Mouse (Mus musculus): Measurements from ENCODE around the gene Nr2c2. TPM values are rescaled to one million over a fixed set of nuclear protein-coding genes. Genes with fewer than 3 reads are reported as not detected.

Nr2c2 gene
- polyA plus RNA-seq, 1 experiment from 2014 or later = 4.9 TPM

DNA sequence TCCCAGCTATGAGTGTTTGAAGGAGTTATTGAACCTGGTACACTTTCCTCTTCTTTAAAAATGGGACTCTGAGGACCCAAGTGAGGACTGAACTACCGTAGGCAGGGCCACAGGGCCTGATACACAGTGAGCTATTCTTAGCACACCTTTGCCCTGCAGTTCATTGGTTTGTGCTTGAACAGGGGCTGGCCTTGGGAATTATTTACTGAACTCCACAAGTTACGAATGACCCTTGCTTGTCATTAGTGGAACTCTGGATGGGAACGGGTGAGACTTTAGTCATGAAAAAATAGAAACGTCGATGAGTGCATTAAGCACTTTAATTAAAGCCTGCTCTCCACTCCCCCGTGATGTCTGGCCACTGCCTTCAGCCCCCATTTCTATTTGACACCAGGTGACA is 130.4 kb downstream of the Nr2c2 start:
- Histone ChIP-seq H3K27ac (ENCODE audit: low read depth) (peak overlapping the region; percentile 30; the same call in 1 of the 2 replicates), H3K9ac (replicated peaks) (no peak overlapping the region), H3K9me3 (ENCODE audit: low read length) (no peaks in the 10 kb centered on the region), H3K4me2 (ENCODE audit: low read depth, low read length) (no peak overlapping the region), H3K27me3 (ENCODE audit: insufficient read depth, low read length) (no peaks in the 10 kb centered on the region), H3K4me1 (ENCODE audit: insufficient read depth) (peaks cover 4% of the 10 kb centered on the region), H3K36me3 (replicated peaks; ENCODE audit: insufficient read depth, low read length) (no peaks in the 10 kb centered on the region), H3K4me3 (ENCODE audit: low read depth, low read length) (no peak overlapping the region)
- DNase-seq (no peak), ATAC-seq (peak; percentile 84)
- 50% methylated on average over 6 of the region's 6 CpGs for WGBS (ENCODE audit: insufficient replicate concordance)
- TF ChIP-seq CTCF (IDR thresholded peaks at IDR 0.05; ENCODE audit: low read depth) (no peak), EP300 (IDR thresholded peaks at IDR 0.05; ENCODE audit: low read depth) (no peak)

DNA sequence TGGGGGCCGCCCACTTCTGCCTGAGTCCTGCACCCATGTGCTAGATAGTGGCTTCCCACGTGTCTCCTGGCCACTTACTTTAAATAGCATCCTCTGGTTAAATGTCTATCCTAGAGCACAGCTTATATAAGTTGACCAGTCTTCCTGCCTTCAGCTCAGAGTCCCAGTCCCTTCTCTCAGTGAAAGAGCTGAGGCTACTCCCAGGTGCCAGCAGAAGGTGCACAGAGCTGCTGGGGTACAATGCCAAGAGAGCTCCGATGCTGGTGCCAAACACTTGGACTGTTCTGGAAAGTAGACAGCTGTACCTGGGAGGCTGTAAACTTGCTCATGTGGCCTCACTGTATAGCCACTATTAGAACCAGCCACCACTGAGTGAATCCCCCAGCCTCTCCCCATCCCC is 130.8 kb downstream of the Nr2c2 start:
- no peak overlapping the region for H3K9ac ChIP-seq (replicated peaks)
- H3K4me3 ChIP-seq (ENCODE audit: low read depth, low read length) = no peak overlapping the region
- peaks cover 4% of the 10 kb centered on the region for H3K4me1 ChIP-seq (ENCODE audit: insufficient read depth)
- H3K9me3 ChIP-seq (ENCODE audit: low read length) = no peaks in the 10 kb centered on the region
- H3K36me3 ChIP-seq (replicated peaks; ENCODE audit: insufficient read depth, low read length) = no peaks in the 10 kb centered on the region
- peak; percentile 55 for ATAC-seq
- WGBS (ENCODE audit: insufficient replicate concordance) = 60% methylated on average over 3 of the region's 3 CpGs
- no peak for TF ChIP-seq CTCF (IDR thresholded peaks at IDR 0.05; ENCODE audit: low read depth)
- no peak for TF ChIP-seq EP300 (IDR thresholded peaks at IDR 0.05; ENCODE audit: low read depth)
- H3K4me2 ChIP-seq (ENCODE audit: low read depth, low read length) = no peak overlapping the region
- peak overlapping the region; percentile 30; the same call in 1 of the 2 replicates for H3K27ac ChIP-seq (ENCODE audit: low read depth)
- no peaks in the 10 kb centered on the region for H3K27me3 ChIP-seq (ENCODE audit: insufficient read depth, low read length)
- no peak for DNase-seq

Other genes starting within 250 kb of the Nr2c2 start
- 12.5 and 14.6 TPM in 2 replicates for gene Ccdc174, start 213.3 kb upstream of the Nr2c2 start, polyA plus RNA-seq (2015; fragmentation: Nextera tagmentation; extraction: Ambion mirVana)
- gene 4930590J08Rik, start 188.6 kb upstream of the Nr2c2 start, polyA plus RNA-seq (2015; fragmentation: Nextera tagmentation; extraction: Ambion mirVana) = 0.07 and 0.13 TPM in 2 replicates
- 2.0 and 2.3 TPM in 2 replicates for gene Fgd5, start 112.5 kb upstream of the Nr2c2 start, polyA plus RNA-seq (2015; fragmentation: Nextera tagmentation; extraction: Ambion mirVana)
- gene Mrps25, start 92.6 kb downstream of the Nr2c2 start, polyA plus RNA-seq (2015; fragmentation: Nextera tagmentation; extraction: Ambion mirVana) = 20.7 and 23.8 TPM in 2 replicates
- 4.4 and 6.2 TPM in 2 replicates for gene Rbsn, start 123.5 kb downstream of the Nr2c2 start, polyA plus RNA-seq (2015; fragmentation: Nextera tagmentation; extraction: Ambion mirVana)
- gene Trh, start 153.3 kb downstream of the Nr2c2 start, polyA plus RNA-seq (2015; fragmentation: Nextera tagmentation; extraction: Ambion mirVana) = 0.07 TPM in 1 of 2 replicates, not detected in the other

Data from liver, postnatal 0 days (tissue).